Mouse (Mus musculus) neural tube, embryonic 12.5 days (tissue): ENCODE data around the gene Elovl3. TPM values are rescaled to one million over a fixed set of nuclear protein-coding genes. Genes with fewer than 3 reads are reported as not detected.

Experiments
- ATAC-seq: fragments of 200-750 bp; cut with Nextera tagmentation; 2 replicates; pipeline ENCODE4 v1.8.0; 2017; ENCODE audit warnings: low read depth, mild to moderate bottlenecking, moderate TSS enrichment, moderate library complexity; ENCODE audit not compliant: low FRiP score
- H3K27ac ChIP-seq: fragments of 300-500 bp; sonication (generic); 2 replicates; pipeline ENCODE4 v1.5.1; 2016
- H3K27me3 ChIP-seq: fragments of 300-500 bp; sonication (generic); replicated peaks from 2 replicates; pipeline ENCODE4 v1.6.1; 2016; ENCODE audit warnings: mild to moderate bottlenecking
- H3K36me3 ChIP-seq: fragments of 300-500 bp; sonication (generic); 2 replicates; pipeline ENCODE4 v1.6.1; 2016; ENCODE audit warnings: mild to moderate bottlenecking
- H3K4me1 ChIP-seq: fragments of 300-500 bp; sonication (generic); 2 replicates; pipeline ENCODE4 v1.6.1; 2016
- H3K4me2 ChIP-seq: fragments of 300-500 bp; sonication (generic); replicated peaks from 2 replicates; pipeline ENCODE4 v1.6.1; 2016; ENCODE audit warnings: mild to moderate bottlenecking
- H3K4me3 ChIP-seq: fragments of 300-500 bp; sonication (generic); 2 replicates; pipeline ENCODE4 v1.5.1; 2016
- H3K9ac ChIP-seq: fragments of 300-500 bp; sonication (generic); 2 replicates; pipeline ENCODE4 v1.6.1; 2016; ENCODE audit warnings: mild to moderate bottlenecking
- H3K9me3 ChIP-seq: fragments of 300-500 bp; sonication (generic); 2 replicates; pipeline ENCODE4 v1.6.1; 2016; ENCODE audit warnings: mild to moderate bottlenecking
- WGBS: fragments of 180-500 bp; shearing (Covaris S2); methylation state at CpG from one replicate; pipeline ENCODE4 v1.1.7; 2016; 5-methylcytosine and 5-hydroxymethylcytosine counted together
- polyA plus RNA-seq: library from polyadenylated mRNA; unstranded; fragments of >200 nt; fragmentation: Nextera tagmentation; extraction: Ambion mirVana; gene quantifications from 2 replicates; pipeline ENCODE4 v1.2.1, GENCODE M21; 2016

The Elovl3 gene
- polyA plus RNA-seq, 1 experiment from 2014 or later, result not detected

DNA sequence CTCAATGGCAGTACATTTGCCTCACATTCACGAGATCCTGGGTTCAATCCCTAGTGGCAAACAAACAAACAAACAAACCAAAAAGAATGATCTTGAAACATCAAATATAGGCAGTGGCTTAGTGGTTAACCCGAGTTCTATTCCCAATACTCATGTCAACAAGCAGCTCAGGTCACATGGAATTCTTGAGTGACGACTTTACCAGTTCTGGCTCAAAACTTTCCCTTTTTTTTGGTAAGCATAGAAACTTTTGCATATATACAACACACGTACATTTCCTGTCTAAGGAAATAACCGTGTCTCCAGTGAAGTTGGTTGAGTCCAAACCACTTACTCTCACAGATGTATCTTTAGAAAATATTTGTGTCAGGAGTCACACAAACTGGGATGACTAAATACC, 40.8 kb downstream of the Elovl3 start:
- no peak for ATAC-seq
- H3K4me1 ChIP-seq, result no peaks in the 10 kb centered on the region
- H3K4me3 ChIP-seq, result no peak overlapping the region
- no peak overlapping the region for H3K27ac ChIP-seq
- H3K9ac ChIP-seq, result no peak overlapping the region
- WGBS, result 88% methylated on average over 5 of the region's 5 CpGs
- no peaks in the 10 kb centered on the region for H3K27me3 ChIP-seq
- H3K9me3 ChIP-seq, result no peaks in the 10 kb centered on the region
- H3K36me3 ChIP-seq, result peaks cover 21% of the 10 kb centered on the region; the same call in 1 of the 2 replicates
- H3K4me2 ChIP-seq, result no peak overlapping the region

- Histone ChIP-seq H3K9me3 (no peaks in the 10 kb centered on the region), H3K4me1 (no peaks in the 10 kb centered on the region), H3K4me2 (no peak overlapping the region), H3K27me3 (no peaks in the 10 kb centered on the region), H3K27ac (no peak overlapping the region), H3K9ac (no peak overlapping the region), H3K36me3 (peaks cover 19% of the 10 kb centered on the region; the same call in 1 of the 2 replicates), H3K4me3 (no peak overlapping the region)
- no peak for ATAC-seq
Observed at GRCm38 (mm10) chr19:46175173-46175572, 43.5 kb downstream of the Elovl3 start.

DNA sequence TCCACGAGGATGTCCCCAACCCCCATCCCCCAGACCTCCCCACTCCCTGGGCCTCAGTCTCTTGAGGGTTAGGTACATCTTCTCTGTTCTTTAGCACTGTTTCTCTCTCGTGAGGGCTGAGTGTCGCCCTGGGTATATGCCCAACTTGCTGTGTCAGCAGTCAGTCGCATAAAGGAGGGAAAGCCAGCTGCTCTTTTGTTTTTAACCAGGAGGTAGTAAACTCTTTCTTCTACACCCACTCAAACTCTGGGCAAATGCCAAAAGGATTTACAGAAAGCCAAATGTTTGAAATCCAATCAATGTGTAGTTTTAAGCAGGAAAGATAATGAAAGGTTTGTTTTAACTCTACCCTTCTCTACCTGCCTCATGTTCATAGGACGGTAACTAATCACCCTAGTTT, 45.3 kb downstream of the Elovl3 start:
- no peak overlapping the region for H3K4me3 ChIP-seq
- H3K9ac ChIP-seq, result no peak overlapping the region
- no peak for ATAC-seq
- WGBS, result 49% methylated on average over 5 of the region's 5 CpGs
- H3K36me3 ChIP-seq, result peaks cover under 1% of the 10 kb centered on the region
- H3K27ac ChIP-seq, result no peak overlapping the region
- H3K4me2 ChIP-seq, result no peak overlapping the region
- H3K9me3 ChIP-seq, result no peaks in the 10 kb centered on the region
- H3K4me1 ChIP-seq, result no peaks in the 10 kb centered on the region
- no peaks in the 10 kb centered on the region for H3K27me3 ChIP-seq

GRCm38 (mm10) chr19:46180274-46180673, 48.6 kb downstream of the Elovl3 start:
- Histone ChIP-seq H3K36me3 (peaks cover 9% of the 10 kb centered on the region), H3K9ac (no peak overlapping the region), H3K4me1 (no peaks in the 10 kb centered on the region), H3K4me3 (no peak overlapping the region), H3K27me3 (no peaks in the 10 kb centered on the region), H3K27ac (no peak overlapping the region), H3K9me3 (no peaks in the 10 kb centered on the region), H3K4me2 (no peak overlapping the region)
- WGBS, result 92% methylated on average over 2 of the region's 2 CpGs
- ATAC-seq, result no peak

- H3K36me3 ChIP-seq, result peaks cover 9% of the 10 kb centered on the region
- no peak overlapping the region for H3K4me3 ChIP-seq
- no peak for ATAC-seq
- H3K27ac ChIP-seq, result no peak overlapping the region
- no peaks in the 10 kb centered on the region for H3K27me3 ChIP-seq
- no peak overlapping the region for H3K9ac ChIP-seq
- H3K4me2 ChIP-seq, result no peak overlapping the region
- 90% methylated on average over 3 of the region's 3 CpGs for WGBS
- H3K9me3 ChIP-seq, result no peaks in the 10 kb centered on the region
- H3K4me1 ChIP-seq, result no peaks in the 10 kb centered on the region
Observed at GRCm38 (mm10) chr19:46182241-46182640, 50.5 kb downstream of the Elovl3 start.

Other genes with a start within 250 kb of the Elovl3 start
- 21.2 and 23.0 TPM in 2 replicates for gene Armh3, start 133.4 kb upstream of the Elovl3 start, polyA plus RNA-seq
- gene Hps6, start 128.4 kb upstream of the Elovl3 start, polyA plus RNA-seq, result 4.3 and 5.2 TPM in 2 replicates
- gene Pprc1, start 87.0 kb upstream of the Elovl3 start, polyA plus RNA-seq, result 25.6 and 26.2 TPM in 2 replicates
- gene Ldb1, start 86.7 kb upstream of the Elovl3 start, polyA plus RNA-seq, result 139 and 144 TPM in 2 replicates
- 81.7 and 94.9 TPM in 2 replicates for gene Nolc1, start 56.0 kb upstream of the Elovl3 start, polyA plus RNA-seq
- gene Pitx3, start 16.4 kb downstream of the Elovl3 start, polyA plus RNA-seq, result 2.7 and 3.0 TPM in 2 replicates
- gene Gbf1, start 20.6 kb downstream of the Elovl3 start, polyA plus RNA-seq, result 72.8 and 85.6 TPM in 2 replicates
- 3.9 and 4.0 TPM in 2 replicates for gene Nfkb2, start 172.4 kb downstream of the Elovl3 start, polyA plus RNA-seq
- 29.9 and 31.6 TPM in 2 replicates for gene Psd, start 195.3 kb downstream of the Elovl3 start, polyA plus RNA-seq
- 26.8 and 28.2 TPM in 2 replicates for gene Fbxl15, start 196.3 kb downstream of the Elovl3 start, polyA plus RNA-seq
- gene Cuedc2, start 206.8 kb downstream of the Elovl3 start, polyA plus RNA-seq, result 284 and 289 TPM in 2 replicates
- gene Mfsd13a, start 209.2 kb downstream of the Elovl3 start, polyA plus RNA-seq, result 8.5 and 9.3 TPM in 2 replicates
- 2.1 and 2.2 TPM in 2 replicates for gene 2310034G01Rik, start 218.4 kb downstream of the Elovl3 start, polyA plus RNA-seq